Mouse (Mus musculus): Measurements from ENCODE around the gene Hcn4.

- TF ChIP-seq GATA1 (IDR thresholded peaks at IDR 0.05; ENCODE audit: low read length) (no peak), TAL1 (IDR thresholded peaks at IDR 0.05; ENCODE audit: low read length) (no peak)
These were observed 33.7 kb upstream of the Hcn4 start for GRCm38 (mm10) chr9:58789476-58789875.
